Mouse (Mus musculus): ENCODE measurements around the gene Cacna1d. TPM values are rescaled to one million over a fixed set of nuclear protein-coding genes. Genes with fewer than 3 reads are reported as not detected.
A peak's percentile ranks its signal among the peaks of the same experiment; 100 is the strongest.

The Cacna1d gene
- polyA plus RNA-seq, 1 experiment from 2014 or later, result 9.5 TPM

- no peaks in the 10 kb centered on the region for H3K36me3 ChIP-seq (ENCODE audit: control insufficient read depth, insufficient read depth, low read length)
- no peak overlapping the region for H3K4me3 ChIP-seq (ENCODE audit: low read length)
- no peak overlapping the region for H3K27ac ChIP-seq (ENCODE audit: low read depth, low read length)
- ATAC-seq, result no peak
- H3K4me2 ChIP-seq (ENCODE audit: low read length), result no peak overlapping the region
- H3K9me3 ChIP-seq (ENCODE audit: control insufficient read depth, low read length), result no peaks in the 10 kb centered on the region
- H3K9ac ChIP-seq (ENCODE audit: low read depth, low read length), result no peak overlapping the region
- no peaks in the 10 kb centered on the region for H3K27me3 ChIP-seq (replicated peaks; ENCODE audit: control insufficient read depth, insufficient read depth, low read length)
- no peaks in the 10 kb centered on the region for H3K4me1 ChIP-seq (ENCODE audit: control insufficient read depth, insufficient read depth, low read depth, low read length)
- 54% methylated on average over 5 of the region's 5 CpGs for WGBS
Measured at GRCm38 (mm10) chr14:30365866-30366265, 125.4 kb downstream of the Cacna1d start.

DNA sequence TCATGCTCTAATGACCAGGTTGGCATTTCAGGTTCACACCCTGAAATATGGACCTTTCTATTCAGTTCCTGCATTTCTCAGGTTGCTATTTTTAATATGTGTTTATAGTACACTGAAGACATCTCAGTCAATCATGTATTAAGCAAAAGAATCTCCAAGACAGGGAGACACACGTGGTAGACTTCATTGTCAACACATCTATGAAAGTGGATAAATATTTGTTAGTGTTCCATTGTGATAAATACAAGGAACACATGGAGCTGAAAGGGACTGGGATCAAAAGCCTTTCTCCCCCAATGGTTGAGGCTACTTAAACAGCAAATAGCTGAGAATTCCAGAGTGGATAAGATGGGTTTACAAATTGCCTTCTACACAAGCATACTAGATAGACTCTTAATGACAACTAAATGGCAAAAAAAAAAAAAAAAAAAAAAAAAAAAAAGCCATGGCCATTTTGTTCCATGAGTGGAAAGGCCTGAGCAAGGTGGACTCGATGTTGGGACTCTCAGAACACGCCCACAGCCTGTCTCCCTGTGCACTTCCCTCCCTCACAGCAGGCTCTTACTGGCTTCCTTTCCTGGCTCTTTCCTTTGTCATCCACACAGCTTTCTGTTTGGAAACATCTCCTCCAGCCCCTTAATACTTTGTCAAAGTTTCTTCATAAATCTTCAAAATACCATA, 127.6 kb downstream of the Cacna1d start:
- Histone ChIP-seq H3K9me3 (ENCODE audit: control insufficient read depth, low read length) (no peaks in the 10 kb centered on the region), H3K4me3 (ENCODE audit: low read length) (no peak overlapping the region), H3K4me2 (ENCODE audit: low read length) (no peak overlapping the region), H3K27ac (ENCODE audit: low read depth, low read length) (no peak overlapping the region), H3K4me1 (ENCODE audit: control insufficient read depth, insufficient read depth, low read depth, low read length) (no peaks in the 10 kb centered on the region), H3K27me3 (replicated peaks; ENCODE audit: control insufficient read depth, insufficient read depth, low read length) (no peaks in the 10 kb centered on the region), H3K9ac (ENCODE audit: low read depth, low read length) (no peak overlapping the region), H3K36me3 (ENCODE audit: control insufficient read depth, insufficient read depth, low read length) (no peaks in the 10 kb centered on the region)
- WGBS, result 67% methylated on average over 3 of the region's 3 CpGs
- ATAC-seq, result no peak

DNA sequence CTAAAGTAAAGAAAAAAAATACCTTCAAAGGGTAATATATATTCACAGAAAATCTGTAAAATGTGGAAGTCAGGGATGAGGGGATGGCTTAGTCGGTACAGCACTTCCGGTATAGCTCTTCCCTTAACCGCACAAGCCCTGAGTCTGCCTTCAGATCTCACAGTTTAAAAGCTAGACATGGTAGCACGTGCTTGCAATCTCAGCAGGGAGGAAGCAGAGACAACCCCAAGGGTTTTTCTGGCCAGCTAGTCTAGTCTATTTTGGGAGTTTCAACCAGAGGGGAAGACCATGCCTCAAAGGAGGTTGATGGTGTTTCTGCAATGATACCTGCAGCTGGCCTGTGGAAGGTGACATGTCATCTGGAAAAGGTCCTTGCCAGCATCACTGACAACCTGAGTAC, 128.9 kb downstream of the Cacna1d start:
- no peak overlapping the region for H3K27ac ChIP-seq (ENCODE audit: low read depth, low read length)
- no peak overlapping the region for H3K4me3 ChIP-seq (ENCODE audit: low read length)
- H3K9ac ChIP-seq (ENCODE audit: low read depth, low read length), result no peak overlapping the region
- H3K27me3 ChIP-seq (replicated peaks; ENCODE audit: control insufficient read depth, insufficient read depth, low read length), result no peaks in the 10 kb centered on the region
- no peaks in the 10 kb centered on the region for H3K9me3 ChIP-seq (ENCODE audit: control insufficient read depth, low read length)
- H3K4me1 ChIP-seq (ENCODE audit: control insufficient read depth, insufficient read depth, low read depth, low read length), result no peaks in the 10 kb centered on the region
- ATAC-seq, result no peak
- H3K36me3 ChIP-seq (ENCODE audit: control insufficient read depth, insufficient read depth, low read length), result no peaks in the 10 kb centered on the region
- 84% methylated on average over 4 of the region's 4 CpGs for WGBS
- H3K4me2 ChIP-seq (ENCODE audit: low read length), result no peak overlapping the region

DNA sequence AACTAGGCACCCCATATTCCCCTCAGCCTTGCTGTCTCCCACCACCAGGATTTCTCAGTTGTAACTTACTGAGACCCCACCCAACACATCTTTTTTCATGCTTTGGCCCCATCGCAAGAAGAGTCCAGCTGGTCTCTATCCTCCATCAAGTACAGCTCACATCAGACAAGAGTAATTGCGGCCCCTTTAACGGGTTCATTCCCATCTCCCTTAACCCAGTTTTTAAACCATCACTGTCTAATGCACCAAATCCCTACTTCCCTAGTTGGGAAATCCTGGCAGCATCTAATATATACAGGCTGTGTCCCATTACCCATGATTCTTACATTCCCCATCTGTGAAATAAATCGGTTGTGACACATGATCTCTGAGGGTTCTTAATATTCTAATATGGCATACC, 130.8 kb downstream of the Cacna1d start:
- ATAC-seq, result no peak
- Histone ChIP-seq H3K36me3 (ENCODE audit: control insufficient read depth, insufficient read depth, low read length) (no peaks in the 10 kb centered on the region), H3K9me3 (ENCODE audit: control insufficient read depth, low read length) (no peaks in the 10 kb centered on the region), H3K27me3 (replicated peaks; ENCODE audit: control insufficient read depth, insufficient read depth, low read length) (no peaks in the 10 kb centered on the region), H3K4me1 (ENCODE audit: control insufficient read depth, insufficient read depth, low read depth, low read length) (no peaks in the 10 kb centered on the region), H3K4me2 (ENCODE audit: low read length) (no peak overlapping the region), H3K27ac (ENCODE audit: low read depth, low read length) (no peak overlapping the region), H3K4me3 (ENCODE audit: low read length) (no peak overlapping the region), H3K9ac (ENCODE audit: low read depth, low read length) (no peak overlapping the region)
- WGBS, result 81% methylated on average over 4 of the region's 4 CpGs

DNA sequence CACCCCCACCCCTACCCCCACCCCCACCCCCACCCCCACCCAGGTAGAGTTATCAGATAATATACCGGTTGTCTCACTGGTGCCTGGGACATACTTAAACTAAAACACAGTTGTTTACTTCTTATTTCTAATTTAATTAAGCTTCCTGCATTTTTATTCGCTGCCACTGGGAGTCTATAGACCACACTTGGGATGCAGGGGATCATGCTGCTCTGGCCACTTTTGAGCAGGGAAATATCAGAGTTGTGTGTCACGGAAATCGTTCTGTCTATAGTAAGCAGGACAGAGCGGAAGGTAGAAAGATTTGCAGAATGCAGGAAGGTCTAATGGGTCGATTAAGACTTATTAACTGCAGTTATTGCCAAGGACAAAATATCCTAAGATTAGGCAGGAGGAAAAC, 131.3 kb downstream of the Cacna1d start:
- 79% methylated on average over 6 of the region's 6 CpGs for whole genome bisulfite sequencing
- Histone ChIP-seq H3K9ac (ENCODE audit: low read depth, low read length) (no peak overlapping the region), H3K4me3 (ENCODE audit: low read length) (no peak overlapping the region), H3K36me3 (ENCODE audit: control insufficient read depth, insufficient read depth, low read length) (no peaks in the 10 kb centered on the region), H3K4me2 (ENCODE audit: low read length) (no peak overlapping the region), H3K4me1 (ENCODE audit: control insufficient read depth, insufficient read depth, low read depth, low read length) (no peaks in the 10 kb centered on the region), H3K27me3 (replicated peaks; ENCODE audit: control insufficient read depth, insufficient read depth, low read length) (no peaks in the 10 kb centered on the region), H3K9me3 (ENCODE audit: control insufficient read depth, low read length) (no peaks in the 10 kb centered on the region), H3K27ac (ENCODE audit: low read depth, low read length) (no peak overlapping the region)
- ATAC-seq, result no peak

- Histone ChIP-seq H3K4me2 (ENCODE audit: low read length) (no peak overlapping the region), H3K4me1 (ENCODE audit: control insufficient read depth, insufficient read depth, low read depth, low read length) (peaks cover 5% of the 10 kb centered on the region; the same call in 1 of the 2 replicates), H3K27ac (ENCODE audit: low read depth, low read length) (no peak overlapping the region), H3K9ac (ENCODE audit: low read depth, low read length) (no peak overlapping the region), H3K4me3 (ENCODE audit: low read length) (no peak overlapping the region), H3K36me3 (ENCODE audit: control insufficient read depth, insufficient read depth, low read length) (no peaks in the 10 kb centered on the region), H3K27me3 (replicated peaks; ENCODE audit: control insufficient read depth, insufficient read depth, low read length) (no peaks in the 10 kb centered on the region), H3K9me3 (ENCODE audit: control insufficient read depth, low read length) (no peaks in the 10 kb centered on the region)
- ATAC-seq, result no peak
- WGBS, result 82% methylated on average over 1 of the region's 1 CpGs
Measured at GRCm38 (mm10) chr14:30358028-30358427, 133.2 kb downstream of the Cacna1d start.

GRCm38 (mm10) chr14:30356456-30356855, 134.8 kb downstream of the Cacna1d start:
- Histone ChIP-seq H3K27me3 (replicated peaks; ENCODE audit: control insufficient read depth, insufficient read depth, low read length) (no peaks in the 10 kb centered on the region), H3K4me2 (ENCODE audit: low read length) (no peak overlapping the region), H3K9me3 (ENCODE audit: control insufficient read depth, low read length) (no peaks in the 10 kb centered on the region), H3K27ac (ENCODE audit: low read depth, low read length) (no peak overlapping the region), H3K4me3 (ENCODE audit: low read length) (no peak overlapping the region), H3K4me1 (ENCODE audit: control insufficient read depth, insufficient read depth, low read depth, low read length) (peaks cover 11% of the 10 kb centered on the region), H3K36me3 (ENCODE audit: control insufficient read depth, insufficient read depth, low read length) (no peaks in the 10 kb centered on the region), H3K9ac (ENCODE audit: low read depth, low read length) (no peak overlapping the region)
- ATAC-seq, result no peak
- 76% methylated on average over 3 of the region's 3 CpGs for WGBS

- no peaks in the 10 kb centered on the region for H3K27me3 ChIP-seq (replicated peaks; ENCODE audit: control insufficient read depth, insufficient read depth, low read length)
- ATAC-seq, result no peak
- 51% methylated on average over 3 of the region's 3 CpGs for whole genome bisulfite sequencing
- peak overlapping the region; percentile 86; the same call in 1 of the 2 replicates for H3K27ac ChIP-seq (ENCODE audit: low read depth, low read length)
- H3K9ac ChIP-seq (ENCODE audit: low read depth, low read length), result peak overlapping the region; percentile 35
- H3K4me3 ChIP-seq (ENCODE audit: low read length), result no peak overlapping the region
- H3K4me2 ChIP-seq (ENCODE audit: low read length), result peak overlapping the region; percentile 79
- H3K9me3 ChIP-seq (ENCODE audit: control insufficient read depth, low read length), result no peaks in the 10 kb centered on the region
- no peaks in the 10 kb centered on the region for H3K36me3 ChIP-seq (ENCODE audit: control insufficient read depth, insufficient read depth, low read length)
- peaks cover 11% of the 10 kb centered on the region for H3K4me1 ChIP-seq (ENCODE audit: control insufficient read depth, insufficient read depth, low read depth, low read length)
Measured at GRCm38 (mm10) chr14:30354761-30355160, 136.5 kb downstream of the Cacna1d start.

- ATAC-seq, result peak; percentile 43; the same call in 1 of the 2 replicates
- 3% methylated on average over 8 of the region's 8 CpGs for WGBS
- H3K4me1 ChIP-seq (ENCODE audit: control insufficient read depth, insufficient read depth, low read depth, low read length), result peaks cover 11% of the 10 kb centered on the region
Measured at GRCm38 (mm10) chr14:30354127-30354463, 137.2 kb downstream of the Cacna1d start.

More at GRCm38 (mm10) chr14:30354127-30354463, 137.2 kb downstream of the Cacna1d start:
- Histone ChIP-seq H3K9me3 (ENCODE audit: control insufficient read depth, low read length) (no peaks in the 10 kb centered on the region), H3K4me3 (ENCODE audit: low read length) (peak overlapping the region; percentile 79), H3K27ac (ENCODE audit: low read depth, low read length) (peak overlapping the region; percentile 86), H3K4me2 (ENCODE audit: low read length) (peak overlapping the region; percentile 79), H3K27me3 (replicated peaks; ENCODE audit: control insufficient read depth, insufficient read depth, low read length) (no peaks in the 10 kb centered on the region), H3K9ac (ENCODE audit: low read depth, low read length) (peak overlapping the region; percentile 89), H3K36me3 (ENCODE audit: control insufficient read depth, insufficient read depth, low read length) (no peaks in the 10 kb centered on the region)
